Mouse (Mus musculus) heart, embryonic 11.5 days (tissue): Measurements from ENCODE around the gene Cdk5. TPM values are rescaled to one million over a fixed set of nuclear protein-coding genes. Genes with fewer than 3 reads are reported as not detected.

ENCODE experiments used
- ATAC-seq: fragments of 200-750 bp; cut with Nextera tagmentation; replicated peaks from 2 replicates; pipeline ENCODE4 v1.8.0; 2017; ENCODE audit warnings: moderate library complexity; ENCODE audit not compliant: insufficient number of reproducible peaks, low FRiP score, low TSS enrichment
- H3K27ac ChIP-seq: fragments of 300-500 bp; sonication (generic); 2 replicates; pipeline ENCODE4 v1.5.1; 2014; ENCODE audit warnings: mild to moderate bottlenecking, low read depth, low read length
- H3K27me3 ChIP-seq: fragments of 300-500 bp; sonication (generic); 2 replicates; pipeline ENCODE4 v1.6.1; 2014; ENCODE audit warnings: mild to moderate bottlenecking, low read length, mixed read lengths; ENCODE audit not compliant: control insufficient read depth, insufficient read depth
- H3K36me3 ChIP-seq: fragments of 300-500 bp; sonication (generic); 2 replicates; pipeline ENCODE4 v1.6.1; 2014; ENCODE audit warnings: mild to moderate bottlenecking, low read length, moderate library complexity, mixed read lengths; ENCODE audit not compliant: control insufficient read depth, insufficient read depth
- H3K4me1 ChIP-seq: fragments of 300-500 bp; sonication (generic); 2 replicates; pipeline ENCODE4 v1.6.1; 2014; ENCODE audit warnings: low read length; ENCODE audit not compliant: control insufficient read depth, insufficient read depth
- H3K4me2 ChIP-seq: fragments of 300-500 bp; sonication (generic); 2 replicates; pipeline ENCODE4 v1.6.1; 2014; ENCODE audit warnings: mild to moderate bottlenecking, moderate library complexity
- H3K4me3 ChIP-seq: fragments of 300-500 bp; sonication (generic); 2 replicates; pipeline ENCODE4 v1.5.1; 2014; ENCODE audit warnings: low read depth, low read length
- H3K9ac ChIP-seq: fragments of 300-500 bp; sonication (generic); 2 replicates; pipeline ENCODE4 v1.6.1; 2014; ENCODE audit warnings: mild to moderate bottlenecking, low read depth, low read length, moderate library complexity
- H3K9me3 ChIP-seq: fragments of 300-500 bp; sonication (generic); replicated peaks from 2 replicates; pipeline ENCODE4 v1.6.1; 2016; ENCODE audit warnings: low read length; ENCODE audit not compliant: control insufficient read depth
- WGBS: fragments of 180-500 bp; shearing (Covaris S2); extraction: QIAGEN DNeasy Blood & Tissue Kit; methylation state at CpG from one replicate; pipeline ENCODE4 v1.1.7; 2014; ENCODE audit not compliant: insufficient replicate concordance; 5-methylcytosine and 5-hydroxymethylcytosine counted together
- polyA plus RNA-seq: library from polyadenylated mRNA; unstranded; fragments of >200 nt; fragmentation: Nextera tagmentation; extraction: Ambion mirVana; gene quantifications from 2 replicates; pipeline ENCODE4 v1.2.1, GENCODE M21; 2014

Gene Cdk5
- polyA plus RNA-seq, 1 experiment from 2014 or later: 34.0 TPM

DNA sequence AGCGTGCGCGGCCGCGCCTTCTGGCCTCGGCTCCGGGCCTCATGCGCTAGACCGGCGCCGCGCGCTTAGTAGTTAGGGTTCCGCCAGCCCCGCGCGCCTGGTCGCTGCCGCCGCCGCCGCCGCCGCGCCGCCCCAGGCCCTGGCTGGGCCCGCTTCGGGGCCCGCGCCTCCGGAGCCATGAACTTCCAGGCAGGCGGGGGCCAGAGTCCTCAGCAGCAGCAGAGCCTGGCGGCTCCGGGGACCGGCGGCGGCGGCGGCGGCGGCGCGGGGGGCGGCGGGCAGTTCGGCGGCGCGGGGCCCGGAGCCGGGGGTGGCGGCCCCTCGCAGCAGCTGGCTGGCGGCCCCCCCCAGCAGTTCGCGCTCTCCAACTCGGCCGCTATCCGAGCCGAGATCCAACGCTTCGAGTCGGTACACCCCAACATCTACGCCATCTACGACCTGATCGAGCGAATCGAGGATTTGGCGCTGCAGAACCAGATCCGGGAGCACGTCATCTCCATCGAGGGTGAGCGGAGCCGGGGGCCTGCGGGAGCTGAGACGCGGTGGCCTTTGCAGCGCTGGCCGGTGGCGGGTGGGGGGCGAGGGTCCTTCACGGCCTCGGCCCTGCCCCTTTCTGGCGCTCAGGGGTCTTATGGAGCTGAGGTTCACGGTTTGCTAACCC lies 28.8 kb upstream of the Cdk5 start, which contains the start of gene Agap3:
Agap3 (plus strand) TSS at position 148 of the 661 bp plus-strand sequence.
- Histone ChIP-seq H3K9me3 (no peaks in the 10 kb centered on the region), H3K4me1 (peaks cover 44% of the 10 kb centered on the region), H3K4me3 (peak within 1 kb of the TSS; percentile 86), H3K4me2 (peak within 1 kb of the TSS; percentile 79), H3K36me3 (no peaks in the 10 kb centered on the region), H3K9ac (peak within 1 kb of the TSS; percentile 88), H3K27ac (peak within 1 kb of the TSS; percentile 89), H3K27me3 (no peaks in the 10 kb centered on the region)
- 0% methylated on average over 67 of the region's 85 CpGs for WGBS
- ATAC-seq: no peak; the same call in 1 of the 2 replicates

DNA sequence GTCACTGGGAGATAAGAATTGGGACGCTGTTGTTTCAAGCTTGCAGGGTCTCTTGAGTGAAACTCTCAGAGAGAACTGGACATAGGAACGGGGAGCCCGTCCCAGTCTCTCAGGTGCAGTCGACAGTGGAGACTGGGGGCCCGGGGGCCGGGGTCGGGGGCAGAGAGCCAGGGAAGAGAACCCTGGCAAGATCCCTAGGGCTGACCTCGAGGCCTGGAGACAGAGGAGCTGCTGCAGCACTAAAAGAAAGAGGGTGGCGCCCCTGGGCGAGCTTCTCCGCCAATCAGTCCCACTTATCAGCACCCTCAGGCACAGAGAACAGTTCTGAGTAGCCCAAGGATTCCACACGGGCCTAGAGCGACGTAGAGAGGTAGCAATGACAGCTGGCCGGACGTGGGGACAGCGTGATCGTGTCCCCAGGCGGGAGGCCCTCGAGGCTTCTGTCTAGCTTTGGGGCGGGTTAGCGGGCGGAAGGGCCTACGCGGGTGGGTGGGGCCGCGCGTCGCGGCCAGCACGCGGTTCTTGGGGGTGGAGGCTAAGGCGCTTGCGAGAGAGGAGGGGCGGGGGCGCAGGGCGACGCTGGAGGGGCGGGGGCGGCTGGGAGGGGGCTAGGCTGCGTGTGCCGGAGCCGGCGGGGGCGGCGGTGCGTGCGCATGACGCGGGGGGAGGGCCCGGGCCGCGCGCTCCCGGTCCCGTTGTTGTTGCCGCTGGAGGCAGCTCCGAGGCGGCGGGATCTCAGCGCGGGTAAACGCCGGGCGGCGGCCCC lies 28.1 kb upstream of the Cdk5 start:
- Histone ChIP-seq H3K36me3 (no peaks in the 10 kb centered on the region), H3K27ac (peak overlapping the region; percentile 89), H3K4me3 (peak overlapping the region; percentile 86), H3K4me1 (peaks cover 44% of the 10 kb centered on the region), H3K9ac (peak overlapping the region; percentile 88), H3K4me2 (peak overlapping the region; percentile 79), H3K27me3 (no peaks in the 10 kb centered on the region), H3K9me3 (no peaks in the 10 kb centered on the region)
- peak; percentile 76 for ATAC-seq
- WGBS: 1% methylated on average over 42 of the region's 66 CpGs

DNA sequence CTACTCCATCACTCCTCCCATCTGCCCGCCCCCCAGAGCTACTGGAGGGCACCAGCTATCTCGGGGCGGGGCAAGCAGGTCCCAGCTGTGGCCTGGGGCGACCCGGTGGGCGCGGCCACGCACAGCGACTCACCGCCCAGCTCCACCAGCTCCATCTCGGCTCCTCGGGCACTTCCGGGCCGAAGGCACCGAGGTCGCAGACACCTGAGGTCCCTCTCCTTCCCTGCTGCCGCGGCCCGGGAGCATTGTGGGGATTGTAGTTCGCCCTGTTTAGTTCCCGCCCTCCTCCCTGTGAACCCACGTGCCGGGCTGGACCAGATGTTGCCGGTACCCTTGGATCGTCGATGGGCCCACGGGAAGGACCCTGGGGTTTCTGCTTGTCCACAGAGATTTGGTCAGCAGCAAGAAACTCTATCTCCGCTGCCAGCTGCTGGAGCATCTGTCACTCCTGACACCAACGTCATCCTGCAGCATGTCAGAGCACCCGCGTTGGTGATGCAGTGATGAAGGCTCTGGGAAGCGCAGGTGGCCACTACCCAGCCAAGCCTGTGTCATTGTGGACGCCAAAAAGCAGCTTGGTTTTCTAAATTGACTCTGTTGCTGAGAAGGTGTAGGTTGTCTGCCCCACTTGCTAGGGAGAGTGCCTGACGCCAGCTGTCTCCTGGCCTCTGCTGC lies 24.4 kb upstream of the Cdk5 start, which contains the start of gene Tmub1:
Tmub1 (minus strand) TSS at position 231 of the 675 bp plus-strand sequence.
- WGBS: 3% methylated on average over 34 of the region's 34 CpGs
- peak; percentile 64 for ATAC-seq
- Histone ChIP-seq H3K4me2 (peak within 1 kb of the TSS; percentile 83), H3K4me3 (peak within 1 kb of the TSS; percentile 68), H3K27ac (peak within 1 kb of the TSS; percentile 72), H3K36me3 (0 out of 2 replicates have a peak, but pooled peaks cover 2% of the 10 kb centered on the region), H3K9ac (peak within 1 kb of the TSS; percentile 74), H3K9me3 (no peaks in the 10 kb centered on the region), H3K27me3 (no peaks in the 10 kb centered on the region), H3K4me1 (peaks cover 27% of the 10 kb centered on the region)

DNA sequence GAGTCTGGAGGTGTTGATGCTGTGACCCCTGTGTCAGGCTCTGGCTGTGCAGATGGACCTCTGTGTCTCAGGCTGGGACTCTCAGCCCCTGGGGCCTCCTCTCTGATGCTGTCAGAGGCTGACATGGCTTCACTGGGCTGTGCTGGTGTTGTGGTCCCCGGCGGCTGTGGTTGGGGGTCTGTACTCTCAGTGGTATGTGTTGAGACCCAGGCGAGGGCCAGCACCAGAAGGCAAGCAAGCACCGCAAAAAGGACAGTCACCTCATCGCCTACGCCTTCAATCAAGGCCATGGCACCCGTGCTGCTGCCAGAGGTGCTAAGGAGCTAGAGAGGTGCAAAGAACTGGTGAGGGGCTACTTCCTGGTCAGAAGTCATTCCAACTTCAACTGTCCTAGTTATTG lies 23.3 kb upstream of the Cdk5 start:
- Histone ChIP-seq H3K27me3 (no peaks in the 10 kb centered on the region), H3K4me3 (no peak overlapping the region)
- no peak for ATAC-seq

DNA sequence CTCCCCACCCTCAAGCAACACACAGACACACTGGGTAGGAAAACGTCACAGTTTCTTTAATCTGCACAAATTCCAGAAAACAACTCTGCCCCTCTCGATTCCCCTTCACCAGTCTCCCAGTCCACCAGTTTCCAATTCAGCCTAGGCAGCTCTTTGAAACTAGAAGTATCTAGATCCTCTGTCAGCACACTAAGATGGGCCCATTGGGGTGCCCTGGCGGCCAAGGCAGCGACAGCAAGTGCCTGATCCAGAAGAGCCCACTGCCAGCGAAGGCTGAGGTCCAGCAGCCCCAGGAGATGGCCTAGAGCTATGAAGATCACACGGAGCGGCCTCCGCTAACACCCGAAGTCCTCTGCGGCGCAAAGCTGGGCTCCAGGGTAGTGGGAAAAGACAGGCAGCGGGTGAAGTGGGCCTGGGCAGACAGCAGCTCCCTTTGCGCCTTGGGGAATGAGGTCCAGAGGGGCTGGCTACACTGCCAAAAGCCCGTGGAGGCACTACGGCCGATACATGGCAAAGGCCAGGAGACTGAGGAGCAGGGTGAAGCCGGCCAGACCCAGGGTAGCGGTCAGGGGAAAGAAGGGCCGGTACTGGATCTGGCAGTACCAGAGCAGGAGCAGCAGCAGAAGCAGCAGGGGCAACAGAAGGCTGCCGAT lies 22.2 kb upstream of the Cdk5 start:
- H3K27me3 ChIP-seq: no peaks in the 10 kb centered on the region
- H3K9ac ChIP-seq: peak overlapping the region; percentile 97
- H3K4me3 ChIP-seq: peak overlapping the region; percentile 89
- peaks cover 13% of the 10 kb centered on the region for H3K36me3 ChIP-seq
- ATAC-seq: no peak
- H3K9me3 ChIP-seq: no peaks in the 10 kb centered on the region
- peak overlapping the region; percentile 94 for H3K27ac ChIP-seq
- WGBS: 54% methylated on average over 20 of the region's 20 CpGs
- H3K4me1 ChIP-seq: peaks cover 22% of the 10 kb centered on the region
- H3K4me2 ChIP-seq: peak overlapping the region; percentile 85

More for the DNA sequence above, 23.3 kb upstream of the Cdk5 start:
- peak overlapping the region; percentile 83; the same call in 1 of the 2 replicates for H3K4me2 ChIP-seq
- peaks cover 6% of the 10 kb centered on the region for H3K36me3 ChIP-seq
- no peak overlapping the region for H3K27ac ChIP-seq
- H3K9ac ChIP-seq: no peak overlapping the region
- H3K9me3 ChIP-seq: no peaks in the 10 kb centered on the region
- peaks cover 27% of the 10 kb centered on the region for H3K4me1 ChIP-seq
- 89% methylated on average over 7 of the region's 7 CpGs for WGBS

DNA sequence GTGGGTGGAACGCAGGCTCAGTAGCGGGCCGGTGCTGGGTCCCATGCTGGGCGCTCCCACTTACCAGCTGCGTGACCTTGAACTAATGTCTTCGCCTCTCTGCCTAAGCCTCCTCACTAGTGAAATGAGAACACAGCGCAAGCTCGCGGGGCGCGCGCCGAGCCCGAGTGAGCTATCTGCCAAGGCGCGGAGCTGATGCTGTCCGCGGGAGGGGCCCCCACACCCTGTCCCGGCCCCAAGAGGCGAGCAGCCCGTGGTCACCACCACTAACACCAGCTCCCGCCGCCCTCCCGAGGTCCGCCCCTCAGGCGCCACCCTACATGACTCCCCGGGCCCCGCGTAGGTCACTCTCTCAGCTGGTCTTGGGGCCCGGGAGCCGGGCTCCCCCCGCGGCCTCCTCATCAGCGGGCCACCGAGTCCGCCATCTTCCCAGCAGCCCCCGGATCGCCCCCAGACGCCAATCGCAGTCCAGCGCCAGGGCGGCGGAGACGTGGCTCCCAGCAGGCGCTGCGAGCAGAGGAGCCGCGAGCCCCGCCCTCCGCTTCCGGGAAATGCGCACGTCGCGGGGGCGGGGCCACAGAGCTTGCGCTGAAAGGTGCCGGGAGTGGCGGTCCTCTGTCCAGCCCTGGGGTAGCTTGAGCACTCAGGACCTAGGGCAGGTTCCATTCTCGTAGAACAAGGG lies 21.6 kb upstream of the Cdk5 start, which contains the start of gene Fastk:
Fastk (minus strand) TSS at position 542 of the 682 bp plus-strand sequence.
- peak within 1 kb of the TSS; percentile 89 for H3K4me3 ChIP-seq
- H3K4me2 ChIP-seq: peak within 1 kb of the TSS; percentile 85
- WGBS: under 1% methylated on average over 60 of the region's 60 CpGs
- peak within 1 kb of the TSS; percentile 94 for H3K27ac ChIP-seq
- H3K9me3 ChIP-seq: no peaks in the 10 kb centered on the region
- H3K4me1 ChIP-seq: peaks cover 22% of the 10 kb centered on the region
- H3K9ac ChIP-seq: peak within 1 kb of the TSS; percentile 97
- H3K27me3 ChIP-seq: no peaks in the 10 kb centered on the region
- ATAC-seq: peak; percentile 83
- H3K36me3 ChIP-seq: peaks cover 17% of the 10 kb centered on the region

GRCm38 (mm10) chr5:24443927-24444326 lies 20.6 kb upstream of the Cdk5 start:
- Histone ChIP-seq H3K4me3 (peak overlapping the region; percentile 89), H3K4me2 (peak overlapping the region; percentile 85), H3K36me3 (peaks cover 25% of the 10 kb centered on the region), H3K9ac (peak overlapping the region; percentile 97), H3K9me3 (no peaks in the 10 kb centered on the region), H3K27me3 (no peaks in the 10 kb centered on the region), H3K4me1 (peaks cover 22% of the 10 kb centered on the region), H3K27ac (peak overlapping the region; percentile 94; the same call in 1 of the 2 replicates)
- WGBS: 79% methylated on average over 12 of the region's 12 CpGs
- no peak for ATAC-seq
